Mouse (Mus musculus): ENCODE measurements around the gene Irf2bpl.

GRCm38 (mm10) chr12:86891786-86892702 is 7.4 kb upstream of the Irf2bpl start:
- TF ChIP-seq GATA1 (IDR thresholded peaks at IDR 0.05; ENCODE audit: borderline replicate concordance, low read length) (no peak), FLI1 (IDR thresholded peaks at IDR 0.05; ENCODE audit: low read length) (no peak)

Data from megakaryocyte, embryonic 14.5 days (primary cell).